Mouse (Mus musculus) neural tube, embryonic 14.5 days (tissue): ENCODE measurements around the gene Asic5. TPM values are rescaled to one million over a fixed set of nuclear protein-coding genes. Genes with fewer than 3 reads are reported as not detected.

Experiments used
- ATAC-seq: fragments of 200-750 bp; cut with Nextera tagmentation; 2 replicates; pipeline ENCODE4 v1.8.0; 2017; ENCODE audit warnings: low read depth, mild to moderate bottlenecking, moderate TSS enrichment, moderate library complexity
- H3K27ac ChIP-seq: fragments of 300-500 bp; sonication (generic); 2 replicates; pipeline ENCODE4 v1.5.1; 2014; ENCODE audit warnings: low read depth, mild to moderate bottlenecking, control low read depth, low read length, moderate library complexity, mixed read lengths
- H3K27me3 ChIP-seq: fragments of 300-500 bp; sonication (generic); 2 replicates; pipeline ENCODE4 v1.6.1; 2014; ENCODE audit warnings: low read length; ENCODE audit not compliant: control insufficient read depth, insufficient read depth
- H3K36me3 ChIP-seq: fragments of 300-500 bp; sonication (generic); 2 replicates; pipeline ENCODE4 v1.6.1; 2014; ENCODE audit warnings: low read length, mixed read lengths; ENCODE audit not compliant: control insufficient read depth, insufficient read depth
- H3K4me1 ChIP-seq: fragments of 300-500 bp; sonication (generic); 2 replicates; pipeline ENCODE4 v1.6.1; 2014; ENCODE audit warnings: low read length; ENCODE audit not compliant: control insufficient read depth, insufficient read depth
- H3K4me2 ChIP-seq: fragments of 300-500 bp; sonication (generic); 2 replicates; pipeline ENCODE4 v1.6.1; 2014; ENCODE audit warnings: mild to moderate bottlenecking, low read depth, low read length, control low read depth
- H3K4me3 ChIP-seq: fragments of 300-500 bp; sonication (generic); 2 replicates; pipeline ENCODE4 v1.5.1; 2014; ENCODE audit warnings: low read depth, low read length, control low read depth, mixed read lengths
- H3K9ac ChIP-seq: fragments of 300-500 bp; sonication (generic); replicated peaks from 2 replicates; pipeline ENCODE4 v1.6.1; 2014; ENCODE audit warnings: low read depth, mild to moderate bottlenecking, control low read depth, low read length, mixed read lengths
- H3K9me3 ChIP-seq: fragments of 300-500 bp; sonication (generic); 2 replicates; pipeline ENCODE4 v1.6.1; 2016; ENCODE audit warnings: low read length; ENCODE audit not compliant: control insufficient read depth
- WGBS: fragments of 180-500 bp; shearing (Covaris S2); extraction: QIAGEN DNeasy Blood & Tissue Kit; methylation state at CpG from one replicate; pipeline ENCODE4 v1.1.7; 2014; 5-methylcytosine and 5-hydroxymethylcytosine counted together
- polyA plus RNA-seq: library from polyadenylated mRNA; unstranded; fragments of >200 nt; fragmentation: Nextera tagmentation; extraction: Ambion mirVana; gene quantifications from 2 replicates; pipeline ENCODE4 v1.2.1, GENCODE M21; 2014

Asic5 gene
- polyA plus RNA-seq, 1 experiment from 2014 or later = not detected

GRCm38 (mm10) chr3:81987628-81988027 lies 5.5 kb downstream of the Asic5 start:
- Histone ChIP-seq H3K27me3 (no peaks in the 10 kb centered on the region), H3K27ac (no peak overlapping the region), H3K4me1 (no peaks in the 10 kb centered on the region), H3K9ac (no peak overlapping the region), H3K36me3 (no peaks in the 10 kb centered on the region), H3K4me3 (no peak overlapping the region), H3K9me3 (no peaks in the 10 kb centered on the region), H3K4me2 (no peak overlapping the region)
- 96% methylated on average over 3 of the region's 3 CpGs for WGBS
- ATAC-seq = no peak

- H3K27ac ChIP-seq = no peak overlapping the region
- no peak overlapping the region for H3K4me3 ChIP-seq
- no peaks in the 10 kb centered on the region for H3K27me3 ChIP-seq
- no peaks in the 10 kb centered on the region for H3K9me3 ChIP-seq
- H3K4me2 ChIP-seq = no peak overlapping the region
- no peak overlapping the region for H3K9ac ChIP-seq
- WGBS = 63% methylated on average over 2 of the region's 2 CpGs
- H3K36me3 ChIP-seq = no peaks in the 10 kb centered on the region
- no peaks in the 10 kb centered on the region for H3K4me1 ChIP-seq
- ATAC-seq = no peak
These were observed 7.6 kb downstream of the Asic5 start for GRCm38 (mm10) chr3:81989692-81990141.

- H3K9ac ChIP-seq = no peak overlapping the region
- H3K27ac ChIP-seq = no peak overlapping the region
- no peaks in the 10 kb centered on the region for H3K4me1 ChIP-seq
- H3K27me3 ChIP-seq = no peaks in the 10 kb centered on the region
- H3K9me3 ChIP-seq = no peaks in the 10 kb centered on the region
- H3K4me2 ChIP-seq = no peak overlapping the region
- no peak; the same call in 1 of the 2 replicates for ATAC-seq
- no peak overlapping the region for H3K4me3 ChIP-seq
- H3K36me3 ChIP-seq = no peaks in the 10 kb centered on the region
- 56% methylated on average over 3 of the region's 3 CpGs for WGBS
These were observed 8.4 kb downstream of the Asic5 start for GRCm38 (mm10) chr3:81990531-81990930.

- no peak for ATAC-seq
These were observed 13.3 kb downstream of the Asic5 start for GRCm38 (mm10) chr3:81995371-81995770.

GRCm38 (mm10) chr3:81995988-81996387 lies 13.9 kb downstream of the Asic5 start:
- Histone ChIP-seq H3K36me3 (no peaks in the 10 kb centered on the region), H3K4me2 (no peak overlapping the region), H3K27me3 (no peaks in the 10 kb centered on the region), H3K27ac (no peak overlapping the region), H3K4me3 (no peak overlapping the region), H3K9ac (no peak overlapping the region), H3K9me3 (no peaks in the 10 kb centered on the region), H3K4me1 (no peaks in the 10 kb centered on the region)
- ATAC-seq = no peak
- 0% methylated on average over 1 of the region's 1 CpGs for WGBS

More at GRCm38 (mm10) chr3:81995371-81995770, 13.3 kb downstream of the Asic5 start:
- Histone ChIP-seq H3K9me3 (no peaks in the 10 kb centered on the region), H3K36me3 (no peaks in the 10 kb centered on the region), H3K4me3 (no peak overlapping the region), H3K27me3 (no peaks in the 10 kb centered on the region), H3K4me1 (no peaks in the 10 kb centered on the region), H3K27ac (no peak overlapping the region), H3K9ac (no peak overlapping the region), H3K4me2 (no peak overlapping the region)
- WGBS = 41% methylated on average over 4 of the region's 4 CpGs

GRCm38 (mm10) chr3:82007002-82007401 lies 24.9 kb downstream of the Asic5 start:
- H3K27me3 ChIP-seq = no peaks in the 10 kb centered on the region
- ATAC-seq = no peak
- H3K4me2 ChIP-seq = no peak overlapping the region
- H3K4me1 ChIP-seq = no peaks in the 10 kb centered on the region
- H3K4me3 ChIP-seq = no peak overlapping the region
- H3K9ac ChIP-seq = no peak overlapping the region
- H3K27ac ChIP-seq = no peak overlapping the region
- 97% methylated on average over 1 of the region's 1 CpGs for WGBS
- H3K36me3 ChIP-seq = no peaks in the 10 kb centered on the region
- no peaks in the 10 kb centered on the region for H3K9me3 ChIP-seq

GRCm38 (mm10) chr3:82014148-82014703 lies 32.1 kb downstream of the Asic5 start:
- H3K9ac ChIP-seq = no peak overlapping the region
- no peak for ATAC-seq
- H3K4me3 ChIP-seq = no peak overlapping the region
- H3K9me3 ChIP-seq = no peaks in the 10 kb centered on the region
- no peaks in the 10 kb centered on the region for H3K36me3 ChIP-seq
- H3K27me3 ChIP-seq = no peaks in the 10 kb centered on the region
- no peaks in the 10 kb centered on the region for H3K4me1 ChIP-seq
- H3K27ac ChIP-seq = no peak overlapping the region
- no peak overlapping the region for H3K4me2 ChIP-seq
- 44% methylated on average over 7 of the region's 7 CpGs for WGBS

GRCm38 (mm10) chr3:82022421-82022920 lies 40.4 kb downstream of the Asic5 start:
- Histone ChIP-seq H3K4me1 (no peaks in the 10 kb centered on the region), H3K4me2 (no peak overlapping the region), H3K27me3 (no peaks in the 10 kb centered on the region), H3K4me3 (no peak overlapping the region), H3K9ac (no peak overlapping the region), H3K27ac (no peak overlapping the region), H3K36me3 (no peaks in the 10 kb centered on the region), H3K9me3 (no peaks in the 10 kb centered on the region)
- ATAC-seq = no peak
- 93% methylated on average over 8 of the region's 8 CpGs for WGBS

- no peak for ATAC-seq
- H3K9ac ChIP-seq = no peak overlapping the region
- WGBS = 87% methylated on average over 3 of the region's 3 CpGs
These were observed 41.0 kb downstream of the Asic5 start for GRCm38 (mm10) chr3:82023065-82023464.

More at GRCm38 (mm10) chr3:82023065-82023464, 41.0 kb downstream of the Asic5 start:
- Histone ChIP-seq H3K4me1 (no peaks in the 10 kb centered on the region), H3K9me3 (no peaks in the 10 kb centered on the region), H3K4me3 (no peak overlapping the region), H3K4me2 (no peak overlapping the region), H3K27me3 (no peaks in the 10 kb centered on the region), H3K27ac (no peak overlapping the region), H3K36me3 (no peaks in the 10 kb centered on the region)
